Mouse (Mus musculus) natural killer cell, adult 2 months (primary cell): ENCODE data around the gene Tfr2.
"Not testable (repeated sequence)": the region's sequence is repeated elsewhere in the genome, so short reads cannot be mapped to it uniquely, and the experiment has no call there.

Experiments used
- DNase-seq, 2 experiments: peaks; one replicate each; pipeline ENCODE4 v3.0.0; 2022; ENCODE audit warnings: low spot score in 2 of 2

Gene Tfr2

GRCm38 (mm10) chr5:137583670-137584169 is 14.1 kb downstream of the Tfr2 start:
- no peak for DNase-seq

GRCm38 (mm10) chr5:137584976-137585375 is 15.3 kb downstream of the Tfr2 start:
- peak; percentile 58 to 70 for DNase-seq

- no peak for DNase-seq
These were observed 20.9 kb downstream of the Tfr2 start for GRCm38 (mm10) chr5:137590507-137590906.

- no peak for DNase-seq
These were observed 26.3 kb downstream of the Tfr2 start for GRCm38 (mm10) chr5:137595921-137596320.

DNA sequence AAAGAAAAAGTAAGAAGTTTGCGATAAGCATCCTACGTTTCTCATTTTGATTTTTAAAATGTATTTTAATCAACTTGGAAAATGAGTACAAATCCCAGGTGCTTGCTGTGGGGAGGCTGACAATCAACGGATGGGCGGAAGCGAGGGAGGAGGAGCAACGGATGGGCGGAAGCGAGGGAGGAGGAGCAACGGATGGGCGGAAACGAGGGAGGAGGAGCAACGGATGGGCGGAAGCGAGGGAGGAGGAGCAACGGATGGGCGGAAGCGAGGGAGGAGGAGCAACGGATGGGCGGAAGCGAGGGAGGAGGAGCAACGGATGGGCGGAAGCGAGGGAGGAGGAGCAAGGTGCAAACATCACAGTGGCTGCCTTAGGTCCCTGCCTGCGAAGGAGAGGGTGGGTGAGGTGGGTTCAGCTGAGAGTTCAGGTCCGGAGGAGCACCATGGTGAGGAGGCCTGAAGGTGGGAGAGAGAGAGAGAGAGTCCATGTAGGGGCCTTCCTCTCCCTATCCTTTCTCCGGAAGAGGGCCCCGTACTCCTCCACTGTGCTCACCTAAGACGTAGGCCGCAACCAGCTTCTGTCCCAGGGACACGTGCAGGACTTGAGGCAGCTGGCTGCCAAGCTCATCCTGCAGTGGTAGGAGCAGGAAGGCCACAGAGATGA is 27.1 kb downstream of the Tfr2 start:
- peak; percentile 62 to 68 for DNase-seq

DNA sequence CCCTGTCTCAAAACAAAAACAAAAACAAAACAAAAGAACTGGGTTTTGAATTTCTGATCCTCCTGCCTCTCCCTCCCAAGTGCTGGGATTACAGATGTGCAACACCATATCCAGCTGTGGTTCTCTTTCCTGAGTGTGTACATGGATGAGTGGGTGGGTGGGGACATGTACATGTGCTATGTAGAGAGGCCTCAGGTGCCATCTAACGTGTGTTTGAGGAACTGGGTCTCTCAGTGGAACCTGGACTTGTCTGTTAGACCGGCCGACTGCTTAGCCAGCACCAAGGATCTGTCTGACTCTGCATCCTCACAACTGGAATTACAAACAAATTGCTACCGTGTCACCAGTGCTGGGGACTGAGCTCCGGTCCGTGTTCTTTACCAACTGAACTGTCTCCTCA is 28.0 kb downstream of the Tfr2 start:
- no peak for DNase-seq

DNA sequence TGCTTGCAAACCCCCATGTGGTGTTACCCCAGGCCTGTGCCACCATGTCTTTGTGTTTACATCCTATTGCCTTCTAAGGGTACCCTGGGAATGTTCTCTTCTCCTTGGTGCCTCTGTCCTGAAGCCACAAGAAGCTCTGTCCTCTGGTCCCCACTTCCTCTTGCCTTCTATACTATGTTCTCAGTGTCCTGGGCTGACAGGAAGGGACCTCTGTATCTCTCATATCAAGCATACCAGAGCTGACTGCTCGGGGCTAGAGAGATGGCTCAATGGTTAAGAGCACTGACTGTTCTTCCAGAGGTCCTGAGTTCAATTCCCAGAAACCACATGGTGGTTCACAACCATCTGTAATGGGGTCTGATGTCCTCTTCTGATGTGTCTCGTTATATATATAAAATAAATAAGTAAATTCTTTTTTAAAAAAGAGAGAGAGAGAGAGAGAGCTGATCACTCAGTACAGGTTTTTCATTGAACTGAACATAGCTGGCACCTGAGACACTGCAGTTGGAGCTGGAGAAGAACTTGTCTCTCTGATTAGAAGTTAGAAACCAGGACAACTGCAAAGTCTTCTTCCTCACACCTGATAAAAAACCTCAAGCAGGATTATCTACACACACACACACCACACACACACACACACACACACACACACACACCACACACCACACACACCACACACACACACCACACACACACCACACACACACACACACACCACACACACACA is 28.6 kb downstream of the Tfr2 start:
- DNase-seq = no peak

- DNase-seq = no peak
These were observed 30.0 kb downstream of the Tfr2 start for GRCm38 (mm10) chr5:137599600-137599999.

DNA sequence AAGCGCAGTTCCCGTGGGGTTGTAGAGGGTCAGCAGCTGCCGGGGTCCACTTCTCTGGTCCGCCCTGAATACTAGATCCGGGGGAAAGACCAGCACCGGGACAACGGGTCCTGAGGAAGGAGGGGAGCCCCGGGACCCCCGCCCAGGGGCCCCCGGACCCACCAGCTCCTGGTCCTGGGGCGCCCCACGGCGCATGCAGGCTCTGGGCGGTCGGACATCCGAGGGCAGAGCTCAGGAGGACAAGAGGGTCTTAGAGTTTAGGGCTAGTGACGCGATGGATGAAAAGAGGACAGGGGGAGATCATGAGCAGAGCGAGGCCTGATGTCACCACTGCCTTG is 30.6 kb downstream of the Tfr2 start:
- no peak for DNase-seq

- DNase-seq = peak; percentile 96
These were observed 31.2 kb downstream of the Tfr2 start, which contains the start of gene Mospd3 for GRCm38 (mm10) chr5:137600619-137601364. TSS of gene Mospd3 (minus strand) at chr5:137601058.

- DNase-seq = no peak
These were observed 31.7 kb downstream of the Tfr2 start for GRCm38 (mm10) chr5:137601365-137601729.

DNA sequence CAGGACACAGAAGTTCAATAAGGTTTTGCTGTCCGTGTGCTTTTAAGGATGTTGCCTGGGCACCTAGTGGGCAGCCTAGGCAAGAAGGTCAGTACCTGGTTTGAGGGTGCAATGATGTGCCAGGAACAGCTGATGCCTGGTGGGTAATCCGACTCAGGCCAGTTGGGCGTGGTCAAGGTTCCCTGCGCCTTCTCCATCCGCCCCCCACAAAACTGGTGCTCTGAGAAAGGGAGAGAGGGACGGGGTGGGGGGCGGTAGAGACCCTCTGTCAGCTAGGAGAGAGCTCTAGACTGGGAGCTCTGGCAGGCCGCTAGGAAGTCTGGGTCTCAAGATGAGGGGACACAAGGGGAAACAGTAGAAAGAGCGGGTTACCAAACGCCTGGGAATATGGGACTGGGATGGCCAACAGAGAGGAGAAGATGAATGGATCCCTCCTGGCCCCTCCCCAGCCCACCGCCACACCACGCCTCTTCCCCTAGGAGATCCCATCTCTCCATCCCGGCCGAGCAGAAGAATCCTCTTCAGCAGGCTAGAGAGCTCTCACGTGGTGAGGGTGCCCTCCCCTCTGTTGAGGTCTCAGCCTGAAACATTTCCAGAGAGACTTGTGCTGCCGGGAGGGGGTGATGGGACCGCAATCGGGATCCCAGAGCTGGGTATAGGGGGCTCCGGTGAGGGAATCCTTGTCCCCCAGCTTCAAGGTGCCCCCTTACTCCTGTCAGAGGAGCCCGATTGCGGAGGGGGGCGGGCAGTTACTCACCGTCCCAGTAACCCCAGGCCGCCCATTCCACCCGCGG is 38.4 kb downstream of the Tfr2 start:
- DNase-seq = no peak

DNA sequence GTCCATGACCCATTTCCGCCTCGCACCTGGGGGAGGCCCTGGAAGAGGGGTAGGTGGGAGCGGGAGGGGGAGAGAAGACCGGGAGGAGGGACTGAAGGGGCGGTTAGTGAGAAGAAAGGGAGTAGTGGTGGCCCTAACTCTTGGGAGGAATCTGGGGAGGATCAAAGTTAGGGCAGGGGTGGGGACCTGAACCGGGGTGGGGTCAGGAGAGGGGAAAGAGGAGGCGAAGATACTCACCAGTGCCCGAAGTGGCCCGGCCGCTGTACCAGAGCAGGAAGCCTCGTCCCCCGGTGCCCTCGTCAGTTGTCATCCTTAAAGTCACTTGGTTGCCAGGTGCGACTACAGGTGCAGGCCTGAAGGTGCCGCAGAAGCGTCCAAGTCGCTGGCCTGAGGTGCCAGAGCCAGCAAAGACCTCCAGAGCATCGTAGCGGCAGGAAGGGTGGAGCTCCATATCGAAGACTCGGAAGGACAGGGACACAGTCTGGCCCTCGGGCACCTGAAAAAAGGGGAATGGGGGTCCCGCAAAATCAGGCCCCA is 39.1 kb downstream of the Tfr2 start:
- no peak for DNase-seq

GRCm38 (mm10) chr5:137609292-137609691 is 39.7 kb downstream of the Tfr2 start:
- DNase-seq = no peak

DNA sequence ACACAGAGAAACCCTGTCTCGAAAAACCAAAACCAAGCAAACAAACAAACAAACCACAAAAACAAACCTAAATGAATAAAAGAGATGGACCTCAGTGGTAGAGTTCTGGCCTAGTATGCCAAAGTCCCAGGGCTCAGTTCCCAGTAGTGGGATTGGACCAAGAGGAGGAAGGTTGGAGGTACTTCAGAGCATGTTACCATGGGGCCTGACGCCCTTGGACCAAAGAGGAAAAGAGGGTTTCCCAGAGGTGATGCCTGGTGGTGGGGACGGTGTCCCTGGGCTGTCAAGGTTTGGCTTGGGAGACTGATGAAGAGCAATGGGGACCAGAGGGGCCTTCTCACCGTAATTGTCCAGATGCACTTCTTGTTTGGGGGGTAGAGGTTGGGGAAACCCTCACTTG is 40.4 kb downstream of the Tfr2 start:
- DNase-seq = no peak

DNA sequence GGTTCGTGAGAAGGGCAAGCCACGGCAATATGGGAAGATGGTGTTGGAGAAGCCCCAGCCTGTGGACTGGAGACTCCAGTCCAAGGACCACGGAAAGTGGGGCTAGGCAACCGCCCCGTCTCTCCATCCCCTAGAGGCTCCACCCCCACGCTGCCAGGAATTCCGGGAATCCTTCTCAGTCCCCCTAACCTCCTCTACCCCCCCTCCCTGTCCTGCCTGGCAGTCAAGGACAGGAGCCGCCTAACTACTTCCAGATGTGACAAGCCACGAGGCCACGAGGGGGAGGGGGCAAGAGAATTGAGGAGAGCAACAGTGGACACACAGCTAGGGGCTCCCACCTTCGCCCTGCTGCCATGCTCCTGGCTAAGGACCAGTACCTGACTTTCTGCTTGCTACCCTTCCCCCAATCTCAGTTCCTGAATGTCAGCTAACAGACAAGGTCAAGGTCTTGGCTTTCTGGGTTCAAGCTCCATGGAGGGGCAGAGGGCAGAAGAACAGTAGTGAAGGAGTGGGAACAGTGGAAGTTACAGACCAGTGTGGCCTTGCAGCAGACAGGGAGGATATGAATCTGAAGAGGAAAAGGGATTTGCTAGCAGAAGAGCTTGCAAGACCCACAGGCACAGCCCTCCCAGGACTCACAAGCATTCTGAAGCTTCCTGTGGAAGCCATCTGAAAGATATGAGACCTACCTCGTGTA is 41.1 kb downstream of the Tfr2 start:
- DNase-seq = no peak

DNA sequence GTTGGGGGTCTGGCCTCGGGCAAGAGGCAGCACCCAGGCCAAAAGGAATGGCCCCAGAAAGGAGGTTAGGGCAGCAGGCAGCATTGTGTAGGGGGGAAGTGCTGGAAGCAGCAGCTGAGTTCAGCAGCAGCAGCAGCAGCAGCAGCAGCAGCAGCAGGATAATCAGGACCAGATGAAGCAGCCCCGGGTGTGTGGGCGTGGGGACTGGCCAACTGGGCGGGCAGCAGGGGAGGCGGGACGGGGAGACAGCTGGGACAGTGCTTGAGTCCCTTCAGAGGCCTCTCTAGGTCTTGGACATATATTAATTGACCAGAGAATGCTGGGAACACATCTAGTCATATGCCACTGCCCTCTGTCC is 41.6 kb downstream of the Tfr2 start:
- no peak for DNase-seq

DNA sequence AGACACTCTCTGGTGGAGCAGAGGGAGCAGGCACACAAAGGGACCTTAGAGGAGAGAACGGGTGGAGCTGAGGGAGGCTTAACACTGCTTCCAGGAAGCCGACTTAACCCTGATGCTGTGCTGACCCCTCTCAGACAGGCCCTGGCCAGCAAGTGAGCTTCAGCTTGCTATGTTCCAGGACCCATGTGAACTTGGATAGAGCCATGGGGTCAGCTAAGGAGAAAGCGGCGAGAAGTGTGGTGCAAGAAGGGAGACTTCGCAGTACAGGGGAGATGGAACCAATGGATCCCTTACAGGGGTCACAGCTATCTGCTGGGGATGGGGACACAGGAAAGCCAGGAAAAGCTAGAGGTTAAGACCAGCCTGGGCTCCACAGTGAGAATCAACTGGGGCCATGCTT is 43.4 kb downstream of the Tfr2 start:
- DNase-seq = no peak

DNA sequence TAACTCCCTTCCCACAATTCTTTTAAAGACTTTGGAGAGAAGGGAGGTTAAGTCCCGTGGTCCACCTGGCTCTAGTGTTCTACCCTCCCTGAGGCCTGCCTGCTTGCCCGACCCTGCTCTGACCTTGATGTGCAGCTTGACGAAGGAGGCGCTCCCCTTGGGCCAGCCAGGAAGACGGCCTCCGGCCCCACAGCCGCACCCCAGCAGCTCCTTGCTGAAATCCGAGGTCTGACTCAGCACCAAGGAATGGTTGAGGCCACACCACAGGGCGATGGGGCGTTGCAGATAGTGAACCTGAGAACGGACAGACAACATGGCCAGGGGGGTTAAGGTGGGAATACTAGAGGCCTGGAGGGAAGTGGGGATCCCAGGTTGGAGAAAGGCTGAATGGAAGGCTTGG is 43.9 kb downstream of the Tfr2 start, which contains the start of gene Pcolce:
Gene Pcolce, minus strand, starts transcription at position 235 of the 400 bp plus-strand sequence.
- DNase-seq = no peak

GRCm38 (mm10) chr5:137614921-137615320 is 45.3 kb downstream of the Tfr2 start:
- DNase-seq = not testable (repeated sequence)

DNA sequence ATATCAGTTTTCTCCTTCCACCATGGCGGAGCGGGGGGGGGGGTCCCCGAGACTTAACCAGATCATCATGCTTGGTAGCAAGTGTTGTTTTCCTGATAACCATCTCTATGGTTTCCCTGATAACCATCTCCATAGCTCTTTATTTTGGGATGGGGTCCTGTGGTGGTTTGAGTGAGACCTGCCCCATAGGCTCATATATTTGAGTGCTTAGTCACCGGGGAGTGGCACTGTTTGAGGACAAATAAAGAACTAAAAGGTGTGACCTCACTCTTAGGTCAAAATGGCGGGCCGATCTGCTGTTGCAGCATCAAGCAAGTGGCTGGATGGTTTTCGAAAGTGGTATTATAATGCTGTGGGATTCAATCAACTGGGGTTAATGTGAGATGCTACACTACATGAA is 45.7 kb downstream of the Tfr2 start:
- DNase-seq = no peak
